Mouse (Mus musculus): ENCODE data around the gene Ralgds.

DNA sequence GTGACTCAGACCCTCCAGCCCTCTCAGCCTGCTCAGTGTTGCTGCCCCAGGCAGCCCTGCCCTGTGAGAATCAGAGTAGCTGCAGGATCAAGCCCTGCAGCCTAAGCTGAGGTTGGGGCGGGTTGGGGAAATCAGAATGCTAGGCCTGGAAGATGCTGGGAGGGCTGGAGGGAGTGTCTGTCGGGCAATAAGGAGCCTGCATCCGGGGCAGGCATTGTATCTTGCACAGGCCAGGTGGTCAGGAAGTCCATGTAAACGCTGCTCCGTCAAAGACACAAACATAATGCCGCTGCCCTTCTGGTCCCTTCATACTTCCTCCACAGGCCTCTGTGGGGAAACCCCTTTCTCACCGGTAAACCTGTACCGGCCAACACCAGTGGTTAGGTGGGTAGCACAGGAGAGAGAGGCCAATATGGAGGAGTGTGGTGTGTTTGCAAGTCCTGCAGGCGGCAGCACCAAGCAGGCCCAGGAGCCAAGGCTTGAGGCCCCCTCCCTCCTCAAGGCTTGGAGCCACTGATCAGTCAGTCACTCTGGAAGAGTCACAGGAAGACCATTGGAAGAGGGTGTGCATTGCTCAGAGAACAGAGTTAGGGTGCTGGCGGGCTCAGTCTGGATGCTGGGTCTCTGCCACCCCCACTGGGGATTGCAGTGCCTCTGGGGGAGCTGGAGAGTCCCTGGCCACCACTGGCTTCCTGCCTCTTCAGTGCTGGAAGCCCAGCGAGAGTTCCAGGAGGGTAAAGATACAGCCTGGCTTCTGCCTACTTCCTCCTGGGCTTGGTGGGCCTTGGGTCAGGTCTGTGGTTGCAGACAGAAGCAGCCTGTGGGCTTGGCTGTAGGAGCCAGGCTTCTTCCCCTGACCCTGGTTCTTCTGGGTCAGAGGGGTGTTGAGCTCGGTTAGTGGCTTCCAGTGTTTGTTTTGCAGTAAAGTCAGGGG is 13.3 kb downstream of the Ralgds start:
- TF ChIP-seq POLR2A (IDR thresholded peaks at IDR 0.05; ENCODE audit: insufficient read length, low read depth): no peak
- TF ChIP-seq MAX (IDR thresholded peaks at IDR 0.05; ENCODE audit: low read depth): no peak
- TF ChIP-seq CEBPB (IDR thresholded peaks at IDR 0.05; ENCODE audit: insufficient read depth, poor library complexity, severe bottlenecking): no peak
- TF ChIP-seq POLR2AphosphoS2 (IDR thresholded peaks at IDR 0.05; ENCODE audit: insufficient read length, low read depth): no peak

Measured in myocyte (in vitro differentiated cells).